ENCODE assay signal across 21 mouse cellular contexts in genomic region chr3:123658429-123658828, GRCm38 (mm10). TPM values are rescaled to one million over a fixed set of nuclear protein-coding genes. Genes with fewer than 3 reads are reported as not detected.
DNase-seq lines count a peak whose midpoint lies in the region; ATAC-seq and TF ChIP-seq lines count a peak whose summit lies in the region.
"Had no signal": no experiment of that assay in that cellular context is flagged by ENCODE, and none has a peak within 500 bp of the region (broad histone marks: within the 10 kb centered on the region; RNA-seq: fewer than 3 reads in every experiment).

No protein-coding gene starts in this region.

- peak; percentile 51; the same call in 1 of the 2 replicates for ATAC-seq in hindbrain, postnatal 0 days
- ATAC-seq in hindbrain, embryonic 12.5 days (ENCODE audit: low FRiP score): no peak
- ATAC-seq in forebrain, embryonic 13.5 days: peak; percentile 63; the same call in 1 of the 2 replicates
- peak; percentile 57 for ATAC-seq in forebrain, embryonic 16.5 days
- ATAC-seq in liver, embryonic 11.5 days (replicated peaks; ENCODE audit: low FRiP score): no peak
- ATAC-seq: liver, postnatal 0 days; lung, postnatal 0 days had no signal

- no peaks in the 10 kb centered on the region for H3K4me1 ChIP-seq in hindbrain, postnatal 0 days (ENCODE audit: insufficient read depth, low read length)
- no peaks in the 10 kb centered on the region for H3K4me1 ChIP-seq in hindbrain, embryonic 12.5 days
- H3K4me1 ChIP-seq in forebrain, embryonic 13.5 days: peaks cover 4% of the 10 kb centered on the region; the same call in 1 of the 2 replicates
- H3K4me1 ChIP-seq in forebrain, embryonic 16.5 days (replicated peaks; ENCODE audit: control insufficient read depth, insufficient read depth, low read length): no peaks in the 10 kb centered on the region
- H3K4me1 ChIP-seq in liver, embryonic 11.5 days (replicated peaks; ENCODE audit: control insufficient read depth, insufficient read depth, low read length): no peaks in the 10 kb centered on the region
- H3K4me1 ChIP-seq: heart, embryonic 10.5 days; intestine, embryonic 15.5 days had no signal

- no peaks in the 10 kb centered on the region for H3K36me3 ChIP-seq in hindbrain, postnatal 0 days (ENCODE audit: insufficient read depth, low read length)
- no peaks in the 10 kb centered on the region for H3K36me3 ChIP-seq in hindbrain, embryonic 12.5 days
- no peaks in the 10 kb centered on the region for H3K36me3 ChIP-seq in forebrain, embryonic 13.5 days (ENCODE audit: poor library complexity, severe bottlenecking)
- H3K36me3 ChIP-seq in forebrain, embryonic 16.5 days (ENCODE audit: control insufficient read depth, insufficient read depth): no peaks in the 10 kb centered on the region
- no peaks in the 10 kb centered on the region for H3K36me3 ChIP-seq in liver, embryonic 11.5 days (ENCODE audit: control insufficient read depth, insufficient read depth, low read length)
- H3K36me3 ChIP-seq: heart, embryonic 10.5 days; intestine, embryonic 15.5 days had no signal

- DNase-seq in hindbrain, postnatal 0 days (ENCODE audit: low spot score): no peak
- peak; percentile 5 for DNase-seq in retina, embryonic 14.5 days (ENCODE audit: low spot score)
- no peak for DNase-seq in liver, embryonic 11.5 days (ENCODE audit: low spot score)
- DNase-seq in layer of hippocampus, adult 11-12 months (ENCODE audit: low spot score): no peak
- DNase-seq: adrenal gland, adult 2 months; cerebellum, adult 8-10 months; heart, postnatal 4 days; kidney, adult 8-10 months; kidney, postnatal 10 days; liver, postnatal 0 days; thymus, postnatal 25 days had no signal

- TF ChIP-seq CTCF in hindbrain, postnatal 0 days (IDR thresholded peaks at IDR 0.05; ENCODE audit: low read depth): no peak

- H3K27me3 ChIP-seq in hindbrain, postnatal 0 days (ENCODE audit: insufficient read depth, low read length): no peaks in the 10 kb centered on the region
- no peaks in the 10 kb centered on the region for H3K27me3 ChIP-seq in hindbrain, embryonic 12.5 days
- H3K27me3 ChIP-seq in forebrain, embryonic 13.5 days: no peaks in the 10 kb centered on the region
- H3K27me3 ChIP-seq in forebrain, embryonic 16.5 days (replicated peaks; ENCODE audit: control insufficient read depth, insufficient read depth, low read length): no peaks in the 10 kb centered on the region
- H3K27me3 ChIP-seq in liver, embryonic 11.5 days (replicated peaks; ENCODE audit: control insufficient read depth, insufficient read depth, low read length): no peaks in the 10 kb centered on the region
- H3K27me3 ChIP-seq: intestine, embryonic 15.5 days had no signal

- H3K4me3 ChIP-seq in hindbrain, postnatal 0 days (ENCODE audit: low read length): no peak overlapping the region
- no peak overlapping the region for H3K4me3 ChIP-seq in hindbrain, embryonic 12.5 days
- H3K4me3 ChIP-seq in forebrain, embryonic 13.5 days: no peak overlapping the region
- no peak overlapping the region for H3K4me3 ChIP-seq in forebrain, embryonic 16.5 days (replicated peaks; ENCODE audit: low read length)
- H3K4me3 ChIP-seq in liver, embryonic 11.5 days (ENCODE audit: low read depth, low read length): no peak overlapping the region
- H3K4me3 ChIP-seq: heart, embryonic 10.5 days; intestine, embryonic 15.5 days had no signal

- 13% methylated on average over 5 of the region's 5 CpGs for WGBS in hindbrain, postnatal 0 days
- 26% methylated on average over 5 of the region's 5 CpGs for WGBS in hindbrain, embryonic 12.5 days
- WGBS in forebrain, embryonic 13.5 days: 13% methylated on average over 5 of the region's 5 CpGs
- 18% methylated on average over 5 of the region's 5 CpGs for WGBS in forebrain, embryonic 16.5 days
- 29% methylated on average over 5 of the region's 5 CpGs for WGBS in liver, embryonic 11.5 days

- H3K9me3 ChIP-seq in hindbrain, postnatal 0 days (ENCODE audit: low read length): no peaks in the 10 kb centered on the region
- no peaks in the 10 kb centered on the region for H3K9me3 ChIP-seq in hindbrain, embryonic 12.5 days (replicated peaks)
- no peaks in the 10 kb centered on the region for H3K9me3 ChIP-seq in forebrain, embryonic 13.5 days (replicated peaks)
- no peaks in the 10 kb centered on the region for H3K9me3 ChIP-seq in forebrain, embryonic 16.5 days (ENCODE audit: control insufficient read depth, low read length)
- no peaks in the 10 kb centered on the region for H3K9me3 ChIP-seq in liver, embryonic 11.5 days (ENCODE audit: control insufficient read depth, low read length)
- H3K9me3 ChIP-seq: heart, embryonic 10.5 days; intestine, embryonic 15.5 days had no signal

- H3K27ac ChIP-seq in hindbrain, postnatal 0 days: no peak overlapping the region
- H3K27ac ChIP-seq in hindbrain, embryonic 12.5 days: no peak overlapping the region
- no peak overlapping the region for H3K27ac ChIP-seq in forebrain, embryonic 13.5 days
- H3K27ac ChIP-seq in forebrain, embryonic 16.5 days (ENCODE audit: low read length): no peak overlapping the region
- no peak overlapping the region for H3K27ac ChIP-seq in liver, embryonic 11.5 days (ENCODE audit: low read depth, low read length)
- H3K27ac ChIP-seq: heart, embryonic 10.5 days; intestine, embryonic 15.5 days; macrophage had no signal

- no peak overlapping the region for H3K9ac ChIP-seq in hindbrain, postnatal 0 days (replicated peaks; ENCODE audit: low read length)
- no peak overlapping the region for H3K9ac ChIP-seq in hindbrain, embryonic 12.5 days
- H3K9ac ChIP-seq in forebrain, embryonic 13.5 days: no peak overlapping the region
- H3K9ac ChIP-seq in forebrain, embryonic 16.5 days (replicated peaks; ENCODE audit: low read depth, low read length): no peak overlapping the region
- H3K9ac ChIP-seq in liver, embryonic 11.5 days (ENCODE audit: low read depth, low read length): no peak overlapping the region
- H3K9ac ChIP-seq: intestine, embryonic 15.5 days; liver, postnatal 0 days had no signal

- no peak overlapping the region for H3K4me2 ChIP-seq in hindbrain, postnatal 0 days (ENCODE audit: low read depth, low read length)
- H3K4me2 ChIP-seq in hindbrain, embryonic 12.5 days (replicated peaks): no peak overlapping the region
- H3K4me2 ChIP-seq in forebrain, embryonic 13.5 days: no peak overlapping the region
- H3K4me2 ChIP-seq in forebrain, embryonic 16.5 days (ENCODE audit: low read length): no peak overlapping the region
- no peak overlapping the region for H3K4me2 ChIP-seq in liver, embryonic 11.5 days
- H3K4me2 ChIP-seq: intestine, embryonic 15.5 days had no signal

RNA-seq across cellular contexts. Expression of gene Ndst3, which starts 32.2 kb away (rescaled TPM):
- 15.7 and 26.5 TPM in 2 replicates for total RNA-seq in hindbrain, postnatal 0 days (2014; rRNA removed)
- 11.6 and 13.4 TPM in 2 replicates for polyA plus RNA-seq in hindbrain, postnatal 0 days (2015; fragmentation: Nextera tagmentation; extraction: Ambion mirVana)
- 9.4 and 9.8 TPM in 2 replicates for polyA plus RNA-seq in hindbrain, embryonic 12.5 days (2016; fragmentation: Nextera tagmentation; extraction: Ambion mirVana)
- 9.9 and 11.4 TPM in 2 replicates for polyA plus RNA-seq in forebrain, embryonic 13.5 days (2015; fragmentation: Nextera tagmentation; extraction: Ambion mirVana)
- 9.3 and 10.6 TPM in 2 replicates for polyA plus RNA-seq in forebrain, embryonic 16.5 days (2015; fragmentation: Nextera tagmentation; extraction: Ambion mirVana)
- 0.32 and 0.40 TPM in 2 replicates for polyA plus RNA-seq in liver, embryonic 11.5 days (2014; fragmentation: Nextera tagmentation; extraction: Ambion mirVana)
- total RNA-seq: gastrocnemius, adult 8-10 months; granulocyte monocyte progenitor cell, adult 5-6 weeks had no signal
- polyA plus RNA-seq: adrenal gland, adult 2 months; macrophage; spleen, adult 2 months had no signal

Comparison
In these comparisons a context has a peak if more than half of its experiments do, and no peak if none do; other contexts are left out.
1. ATAC-seq: peak in hindbrain, postnatal 0 days (single experiment), forebrain, embryonic 13.5 days (single experiment) and forebrain, embryonic 16.5 days (single experiment); none in hindbrain, embryonic 12.5 days (single experiment) and liver, embryonic 11.5 days (single experiment).